Mouse (Mus musculus): Measurements from ENCODE around the gene Asf1b.

DNA sequence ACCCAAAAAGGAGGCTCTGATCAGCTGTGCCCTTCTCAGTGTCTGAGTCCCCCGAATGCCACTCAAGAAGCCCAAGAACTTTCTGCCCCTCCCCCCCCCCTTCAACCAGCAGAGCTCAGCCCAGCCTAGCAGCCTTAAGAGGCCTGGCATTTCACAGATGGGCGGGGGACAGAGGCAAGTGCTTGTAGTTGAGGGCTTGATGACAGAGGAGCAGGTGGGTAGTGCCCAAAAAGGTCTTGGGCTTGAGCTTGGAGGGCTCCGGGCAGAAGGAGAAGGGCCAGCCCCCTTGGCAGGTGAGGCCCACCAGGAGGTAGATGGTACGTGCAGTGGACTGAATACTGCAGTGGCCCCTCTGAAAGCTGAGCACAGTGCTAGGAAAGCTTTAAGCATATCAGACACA lies 19.2 kb downstream of the Asf1b start:
- TF ChIP-seq TCF12 (IDR thresholded peaks at IDR 0.05; ENCODE audit: low read depth, low read length) (no peak), KAT2A (IDR thresholded peaks at IDR 0.05; ENCODE audit: insufficient replicate concordance, low read length) (no peak), JUND (conservative IDR thresholded peaks at IDR 0.05; ENCODE audit: low read depth, low read length) (no peak), CTCF (conservative IDR thresholded peaks at IDR 0.05 in 1 of 2, IDR thresholded peaks at IDR 0.05 in 1 of 2; ENCODE audit: low read depth in 2 of 2, low read length in 2 of 2) (no peak), CHD1 (IDR thresholded peaks at IDR 0.05; ENCODE audit: low read depth, low read length) (no peak), EP300 (IDR thresholded peaks at IDR 0.05; ENCODE audit: low read length) (no peak)
